Mouse (Mus musculus): ENCODE measurements around the gene Osbpl5. TPM values are rescaled to one million over a fixed set of nuclear protein-coding genes. Genes with fewer than 3 reads are reported as not detected.
"Not testable (repeated sequence)": the region's sequence is repeated elsewhere in the genome, so short reads cannot be mapped to it uniquely, and the experiment has no call there.

Gene Osbpl5
- polyA plus RNA-seq, 2 experiments: 1.3 to 1.6 TPM

GRCm38 (mm10) chr7:143689946-143690345 is 66.8 kb downstream of the Osbpl5 start:
- TF ChIP-seq CTCF (IDR thresholded peaks at IDR 0.05; ENCODE audit: low read depth): no peak
- TF ChIP-seq EP300 (IDR thresholded peaks at IDR 0.05; ENCODE audit: low read depth): no peak
- WGBS (ENCODE audit: insufficient replicate concordance): 28% methylated on average over 4 of the region's 4 CpGs
- H3K4me1 ChIP-seq (replicated peaks; ENCODE audit: control insufficient read depth in 2 of 2, insufficient read depth in 2 of 2, low read length in 1 of 2): no peaks in the 10 kb centered on the region

GRCm38 (mm10) chr7:143689481-143689880 is 67.3 kb downstream of the Osbpl5 start:
- Histone ChIP-seq H3K27me3 (ENCODE audit: control insufficient read depth, insufficient read depth, low read length) (peaks cover 3% of the 10 kb centered on the region), H3K36me3 (replicated peaks; ENCODE audit: control insufficient read depth, insufficient read depth, low read depth) (no peaks in the 10 kb centered on the region), H3K27ac (no peak overlapping the region), H3K9me3 (ENCODE audit: control insufficient read depth, low read length) (no peaks in the 10 kb centered on the region), H3K4me3 (ENCODE audit: insufficient read depth in 1 of 2, low read depth in 2 of 2, low read length in 2 of 2) (no peak overlapping the region), H3K4me2 (ENCODE audit: low read depth) (no peak overlapping the region), H3K4me1 (replicated peaks; ENCODE audit: control insufficient read depth in 2 of 2, insufficient read depth in 2 of 2, low read length in 1 of 2) (no peaks in the 10 kb centered on the region), H3K9ac (replicated peaks) (no peak overlapping the region)
- 60% methylated on average over 7 of the region's 7 CpGs for WGBS (ENCODE audit: insufficient replicate concordance)
- DNase-seq (ENCODE audit: low read depth in 3 of 3, low spot score in 3 of 3) (no peak), ATAC-seq (ENCODE audit: insufficient read depth) (no peak)
- TF ChIP-seq EP300 (IDR thresholded peaks at IDR 0.05; ENCODE audit: low read depth): no peak

More at GRCm38 (mm10) chr7:143689946-143690345, 66.8 kb downstream of the Osbpl5 start:
- H3K9ac ChIP-seq (replicated peaks): no peak overlapping the region
- peaks cover 3% of the 10 kb centered on the region for H3K27me3 ChIP-seq (ENCODE audit: control insufficient read depth, insufficient read depth, low read length)
- DNase-seq (ENCODE audit: low read depth in 3 of 3, low spot score in 3 of 3) (no peak), ATAC-seq (ENCODE audit: insufficient read depth) (no peak)
- H3K4me2 ChIP-seq (ENCODE audit: low read depth): no peak overlapping the region
- H3K9me3 ChIP-seq (ENCODE audit: control insufficient read depth, low read length): no peaks in the 10 kb centered on the region
- H3K27ac ChIP-seq: no peak overlapping the region
- no peak overlapping the region for H3K4me3 ChIP-seq (ENCODE audit: insufficient read depth in 1 of 2, low read depth in 2 of 2, low read length in 2 of 2)
- H3K36me3 ChIP-seq (replicated peaks; ENCODE audit: control insufficient read depth, insufficient read depth, low read depth): no peaks in the 10 kb centered on the region

- H3K9me3 ChIP-seq (ENCODE audit: control insufficient read depth, low read length); H3K4me3 ChIP-seq (ENCODE audit: insufficient read depth in 1 of 2, low read depth in 2 of 2, low read length in 2 of 2); H3K4me1 ChIP-seq (replicated peaks; ENCODE audit: control insufficient read depth in 2 of 2, insufficient read depth in 2 of 2, low read length in 1 of 2); H3K9ac ChIP-seq (replicated peaks); H3K27me3 ChIP-seq (ENCODE audit: control insufficient read depth, insufficient read depth, low read length); H3K27ac ChIP-seq; ATAC-seq (ENCODE audit: insufficient read depth); H3K36me3 ChIP-seq (replicated peaks; ENCODE audit: control insufficient read depth, insufficient read depth, low read depth); DNase-seq (ENCODE audit: low read depth in 3 of 3, low spot score in 3 of 3); H3K4me2 ChIP-seq (ENCODE audit: low read depth): not testable (repeated sequence)
- WGBS (ENCODE audit: insufficient replicate concordance): 33% methylated on average over 3 of the region's 3 CpGs
Measured at GRCm38 (mm10) chr7:143686676-143687075, 70.1 kb downstream of the Osbpl5 start.

GRCm38 (mm10) chr7:143686191-143686590 is 70.6 kb downstream of the Osbpl5 start:
- not testable (repeated sequence) for DNase-seq (ENCODE audit: low read depth in 3 of 3, low spot score in 3 of 3); H3K9ac ChIP-seq (replicated peaks); H3K36me3 ChIP-seq (replicated peaks; ENCODE audit: control insufficient read depth, insufficient read depth, low read depth); H3K4me2 ChIP-seq (ENCODE audit: low read depth); H3K9me3 ChIP-seq (ENCODE audit: control insufficient read depth, low read length); H3K27ac ChIP-seq; H3K27me3 ChIP-seq (ENCODE audit: control insufficient read depth, insufficient read depth, low read length); H3K4me1 ChIP-seq (replicated peaks; ENCODE audit: control insufficient read depth in 2 of 2, insufficient read depth in 2 of 2, low read length in 1 of 2); ATAC-seq (ENCODE audit: insufficient read depth); H3K4me3 ChIP-seq (ENCODE audit: insufficient read depth in 1 of 2, low read depth in 2 of 2, low read length in 2 of 2)
- 19% methylated on average over 4 of the region's 4 CpGs for WGBS (ENCODE audit: insufficient replicate concordance)

- no peak within 1 kb of the TSS for H3K9ac ChIP-seq (replicated peaks)
- TF ChIP-seq CTCF (IDR thresholded peaks at IDR 0.05; ENCODE audit: low read depth): no peak
- no peak for TF ChIP-seq EP300 (IDR thresholded peaks at IDR 0.05; ENCODE audit: low read depth)
- H3K4me3 ChIP-seq (ENCODE audit: insufficient read depth in 1 of 2, low read depth in 2 of 2, low read length in 2 of 2): peak within 1 kb of the TSS; percentile 37 to 46
- no peaks in the 10 kb centered on the region for H3K36me3 ChIP-seq (replicated peaks; ENCODE audit: control insufficient read depth, insufficient read depth, low read depth)
- DNase-seq (ENCODE audit: low read depth in 3 of 3, low spot score in 3 of 3) (peak; percentile 46 to 60 (median 48)), ATAC-seq (ENCODE audit: insufficient read depth) (peak; percentile 63)
- H3K4me1 ChIP-seq (replicated peaks; ENCODE audit: control insufficient read depth in 2 of 2, insufficient read depth in 2 of 2, low read length in 1 of 2): no peaks in the 10 kb centered on the region
- H3K27me3 ChIP-seq (ENCODE audit: control insufficient read depth, insufficient read depth, low read length): peaks cover 3% of the 10 kb centered on the region
- H3K9me3 ChIP-seq (ENCODE audit: control insufficient read depth, low read length): no peaks in the 10 kb centered on the region
- no peak within 1 kb of the TSS for H3K27ac ChIP-seq
- peak within 1 kb of the TSS; percentile 64 for H3K4me2 ChIP-seq (ENCODE audit: low read depth)
- WGBS (ENCODE audit: insufficient replicate concordance): 3% methylated on average over 35 of the region's 35 CpGs
Measured at GRCm38 (mm10) chr7:143685359-143686067, 71.3 kb downstream of the Osbpl5 start, which contains the start of gene Tnfrsf23. Gene Tnfrsf23 (minus strand): TSS chr7:143685872.

- ATAC-seq (ENCODE audit: insufficient read depth); H3K36me3 ChIP-seq (replicated peaks; ENCODE audit: control insufficient read depth, insufficient read depth, low read depth): not testable (repeated sequence)
Measured at GRCm38 (mm10) chr7:143684569-143684968, 72.2 kb downstream of the Osbpl5 start.

More at GRCm38 (mm10) chr7:143684569-143684968, 72.2 kb downstream of the Osbpl5 start:
- not testable (repeated sequence) for H3K9me3 ChIP-seq (ENCODE audit: control insufficient read depth, low read length); H3K9ac ChIP-seq (replicated peaks); H3K4me1 ChIP-seq (replicated peaks; ENCODE audit: control insufficient read depth in 2 of 2, insufficient read depth in 2 of 2, low read length in 1 of 2); H3K27me3 ChIP-seq (ENCODE audit: control insufficient read depth, insufficient read depth, low read length); H3K27ac ChIP-seq; DNase-seq (ENCODE audit: low read depth in 3 of 3, low spot score in 3 of 3); H3K4me2 ChIP-seq (ENCODE audit: low read depth); H3K4me3 ChIP-seq (ENCODE audit: insufficient read depth in 1 of 2, low read depth in 2 of 2, low read length in 2 of 2)
- WGBS (ENCODE audit: insufficient replicate concordance): 57% methylated on average over 1 of the region's 2 CpGs

Data from liver, embryonic 14.5 days (tissue).